Mouse (Mus musculus) thymus, adult 2 months (tissue): ENCODE results near the gene Cnbp. TPM values are rescaled to one million over a fixed set of nuclear protein-coding genes. Genes with fewer than 3 reads are reported as not detected.

Experiments used
- DNase-seq: peaks from one replicate; pipeline ENCODE4 v3.0.0; 2021
- H3K27ac ChIP-seq: fragments of 200-500 bp; 2 replicates; pipeline ENCODE4 v1.5.1; 2012; ENCODE audit warnings: low read length, control low read depth; ENCODE audit not compliant: control insufficient read depth, insufficient read depth
- H3K27me3 ChIP-seq: fragments of 200-500 bp; 2 replicates; pipeline ENCODE4 v1.6.1; 2012; ENCODE audit warnings: mild to moderate bottlenecking, low read length, moderate library complexity, mixed read lengths; ENCODE audit not compliant: control insufficient read depth, insufficient read depth
- H3K36me3 ChIP-seq: fragments of 200-500 bp; 2 replicates; pipeline ENCODE4 v1.6.1; 2012; ENCODE audit warnings: mild to moderate bottlenecking, low read length, moderate library complexity; ENCODE audit not compliant: control insufficient read depth, insufficient read depth
- H3K4me1 ChIP-seq: fragments of 200-500 bp; replicated peaks from 2 replicates; pipeline ENCODE4 v1.6.1; 2012; ENCODE audit warnings: low read length; ENCODE audit not compliant: control insufficient read depth, insufficient read depth
- H3K4me3 ChIP-seq: fragments of 200-500 bp; 2 replicates; pipeline ENCODE4 v1.5.1; 2012; ENCODE audit warnings: mild to moderate bottlenecking, low read length, control low read depth, moderate library complexity; ENCODE audit not compliant: control insufficient read depth, insufficient read depth
- CTCF ChIP-seq: fragments of 200-500 bp; IDR thresholded peaks from 2 replicates; pipeline ENCODE4 v1.5.1; 2012; ENCODE audit warnings: mild to moderate bottlenecking, control low read depth, low read length, moderate library complexity, borderline replicate concordance; ENCODE audit not compliant: control insufficient read depth, poor library complexity, insufficient read depth; ENCODE audit errors: extremely low read depth
- POLR2A ChIP-seq: fragments of 200-500 bp; IDR thresholded peaks from 2 replicates; pipeline ENCODE4 v1.6.1; 2012; ENCODE audit warnings: mild to moderate bottlenecking, low read length, control low read depth, moderate library complexity; ENCODE audit not compliant: control insufficient read depth, poor library complexity, insufficient read depth; ENCODE audit errors: extremely low read depth
- WGBS: fragments of 180-500 bp; shearing (Covaris S2); methylation state at CpG from one replicate; pipeline ENCODE4 v1.1.7; 2018; 5-methylcytosine and 5-hydroxymethylcytosine counted together
- polyA plus RNA-seq: library from polyadenylated mRNA; depleted of rRNA; stranded (reverse); fragments of >200 nt; gene quantifications from 2 replicates; pipeline ENCODE4 v1.2.3, GENCODE M21; 2012

Gene Cnbp
- polyA plus RNA-seq, 1 experiment: 311 TPM

- TF ChIP-seq POLR2A (no peak), CTCF (no peak)
- no peak for DNase-seq
- Histone ChIP-seq H3K4me1 (peaks cover 2% of the 10 kb centered on the region; the same call in 1 of the 2 replicates), H3K36me3 (peaks cover 42% of the 10 kb centered on the region), H3K4me3 (no peak overlapping the region), H3K27ac (no peak overlapping the region), H3K27me3 (no peaks in the 10 kb centered on the region)
- WGBS: 95% methylated on average over 13 of the region's 13 CpGs
These were observed 5.7 kb downstream of the Cnbp start for GRCm38 (mm10) chr6:87845031-87845695.

GRCm38 (mm10) chr6:87842254-87842653 is 8.7 kb downstream of the Cnbp start:
- no peak overlapping the region for H3K27ac ChIP-seq
- H3K4me1 ChIP-seq: peaks cover 2% of the 10 kb centered on the region; the same call in 1 of the 2 replicates
- TF ChIP-seq CTCF (no peak), POLR2A (no peak)
- H3K36me3 ChIP-seq: peaks cover 42% of the 10 kb centered on the region
- DNase-seq: peak; percentile 24
- H3K27me3 ChIP-seq: no peaks in the 10 kb centered on the region
- WGBS: 57% methylated on average over 1 of the region's 1 CpGs
- no peak overlapping the region for H3K4me3 ChIP-seq

- DNase-seq: no peak
- peaks cover 42% of the 10 kb centered on the region for H3K36me3 ChIP-seq
- no peak overlapping the region for H3K4me3 ChIP-seq
These were observed 9.3 kb downstream of the Cnbp start for GRCm38 (mm10) chr6:87841635-87842034.

DNA sequence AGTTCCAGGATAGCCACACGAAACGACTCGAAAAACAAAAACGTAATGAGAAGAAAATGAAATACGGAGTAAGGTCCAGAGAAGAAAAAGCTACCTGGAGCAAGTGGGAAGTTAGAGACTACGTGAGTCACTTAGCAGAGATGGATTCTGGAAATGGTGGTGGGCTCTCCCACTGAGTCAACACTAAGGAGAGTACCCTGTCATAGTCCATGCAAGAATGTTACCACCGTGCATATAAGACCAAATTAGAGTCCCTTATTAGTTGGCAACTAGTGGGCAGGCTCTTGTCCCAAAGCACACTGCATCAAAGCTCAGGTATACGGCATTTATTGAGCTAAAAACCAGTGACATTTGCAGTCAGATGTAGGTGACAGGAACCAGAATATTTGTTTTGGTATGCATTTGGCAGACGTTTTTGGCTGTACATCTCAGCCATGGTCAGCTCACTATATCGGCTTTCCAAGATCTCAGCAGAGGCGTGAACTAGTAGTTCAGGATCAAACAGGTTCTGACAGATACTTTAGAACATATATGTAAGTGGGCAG is 11.0 kb downstream of the Cnbp start:
- no peak for DNase-seq
- no peak for TF ChIP-seq CTCF
- no peak for TF ChIP-seq POLR2A
- Histone ChIP-seq H3K27ac (no peak overlapping the region), H3K27me3 (no peaks in the 10 kb centered on the region), H3K36me3 (peaks cover 34% of the 10 kb centered on the region), H3K4me1 (peaks cover 2% of the 10 kb centered on the region; the same call in 1 of the 2 replicates), H3K4me3 (no peak overlapping the region)
- WGBS: 69% methylated on average over 11 of the region's 11 CpGs

More at GRCm38 (mm10) chr6:87841635-87842034, 9.3 kb downstream of the Cnbp start:
- Histone ChIP-seq H3K4me1 (peaks cover 2% of the 10 kb centered on the region; the same call in 1 of the 2 replicates), H3K27ac (no peak overlapping the region), H3K27me3 (no peaks in the 10 kb centered on the region)
- TF ChIP-seq POLR2A (no peak), CTCF (no peak)
- 91% methylated on average over 8 of the region's 8 CpGs for WGBS

DNA sequence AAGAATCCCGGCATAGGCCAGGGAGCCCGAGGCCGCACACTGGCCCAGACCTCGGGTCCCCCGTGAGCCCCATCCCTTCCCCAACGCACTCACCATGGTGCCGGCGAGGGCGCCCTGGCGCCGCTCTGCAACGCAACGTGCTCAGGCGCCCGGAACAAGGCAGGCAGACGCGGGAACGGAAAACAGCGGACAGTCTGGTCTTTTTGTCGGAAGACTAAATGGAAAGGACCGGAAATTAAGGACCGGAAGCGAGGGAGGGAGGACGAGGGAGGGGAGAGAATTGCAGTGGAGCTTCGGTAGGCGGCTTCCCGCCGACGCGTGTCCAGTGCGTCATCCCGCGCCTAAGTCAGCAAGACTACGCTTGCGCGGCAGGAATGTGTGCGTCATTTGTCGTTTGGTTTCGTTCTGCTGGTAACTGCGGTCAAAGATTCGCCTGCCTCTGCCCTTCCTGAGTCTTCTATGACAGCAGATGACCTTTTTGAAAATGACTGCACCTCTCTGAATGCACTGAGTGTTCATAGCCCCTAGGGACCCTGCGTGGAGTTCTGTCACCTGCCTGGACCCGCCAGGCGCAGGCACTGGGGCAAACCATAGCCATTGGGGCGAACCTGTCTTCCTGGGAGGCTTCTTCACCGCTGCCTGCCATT is 12.2 kb downstream of the Cnbp start, which contains the start of gene Isy1:
Isy1 (minus strand) TSS at position 248 of the 647 bp plus-strand sequence.
- TF ChIP-seq CTCF (0 out of 2 replicates have a peak, but pooled peaks have one; percentile 19), POLR2A (peak; percentile 47; the same call in 1 of the 2 replicates)

GRCm38 (mm10) chr6:87835695-87836094 is 15.2 kb downstream of the Cnbp start, which contains the start of gene Gm45140:
Gm45140 (minus strand) TSS chr6:87835795.
- no peak for DNase-seq
- no peak for TF ChIP-seq CTCF
- TF ChIP-seq POLR2A: no peak
- no peak within 1 kb of the TSS for H3K4me3 ChIP-seq
- H3K36me3 ChIP-seq: peaks cover 17% of the 10 kb centered on the region
- no peaks in the 10 kb centered on the region for H3K27me3 ChIP-seq
- no peak within 1 kb of the TSS for H3K27ac ChIP-seq
- peaks cover 2% of the 10 kb centered on the region; the same call in 1 of the 2 replicates for H3K4me1 ChIP-seq
- 95% methylated on average over 7 of the region's 7 CpGs for WGBS

More for the DNA sequence above, 12.2 kb downstream of the Cnbp start, which contains the start of gene Isy1:
- Histone ChIP-seq H3K4me1 (peaks cover 2% of the 10 kb centered on the region; the same call in 1 of the 2 replicates), H3K36me3 (peaks cover 25% of the 10 kb centered on the region), H3K4me3 (peak within 1 kb of the TSS; percentile 78), H3K27ac (peak within 1 kb of the TSS; percentile 86), H3K27me3 (no peaks in the 10 kb centered on the region)
- peak; percentile 84 for DNase-seq
- WGBS: under 1% methylated on average over 46 of the region's 46 CpGs
